Mouse (Mus musculus) adrenal gland, adult 8-10 months (tissue): ENCODE measurements around the gene Fam193a. TPM values are rescaled to one million over a fixed set of nuclear protein-coding genes. Genes with fewer than 3 reads are reported as not detected.

Experiments used
- DNase-seq: peaks from one replicate; pipeline ENCODE4 v3.0.0; 2022
- total RNA-seq, 4 experiments: library from RNA; stranded (reverse); gene quantifications; 2 replicates each; pipeline ENCODE4 v1.2.4; 2022

The Fam193a gene
- total RNA-seq, 4 experiments from 2014 or later, result 27.0 to 45.0 (median 33.4) TPM

GRCm38 (mm10) chr5:34523958-34524485, 154.3 kb downstream of the Fam193a start:
- no peak for DNase-seq

GRCm38 (mm10) chr5:34524511-34524910, 154.8 kb downstream of the Fam193a start:
- DNase-seq, result no peak

- DNase-seq, result peak; percentile 92
These were observed 156.1 kb downstream of the Fam193a start, which contains the start of gene Sh3bp2 for GRCm38 (mm10) chr5:34525663-34526476. TSS of gene Sh3bp2 (plus strand) at chr5:34525838.

- no peak for DNase-seq
These were observed 156.7 kb downstream of the Fam193a start for GRCm38 (mm10) chr5:34526477-34526775.

- DNase-seq, result no peak
These were observed 157.6 kb downstream of the Fam193a start for GRCm38 (mm10) chr5:34527352-34527751.

- DNase-seq, result no peak
These were observed 159.0 kb downstream of the Fam193a start for GRCm38 (mm10) chr5:34528724-34529123.

- no peak for DNase-seq
These were observed 160.4 kb downstream of the Fam193a start for GRCm38 (mm10) chr5:34530116-34530515.

- peak; percentile 63 for DNase-seq
These were observed 161.0 kb downstream of the Fam193a start for GRCm38 (mm10) chr5:34530687-34531086.

- no peak for DNase-seq
These were observed 163.3 kb downstream of the Fam193a start for GRCm38 (mm10) chr5:34533066-34533465.

- no peak for DNase-seq
These were observed 164.1 kb downstream of the Fam193a start for GRCm38 (mm10) chr5:34533820-34534219.

GRCm38 (mm10) chr5:34534776-34535581, 165.2 kb downstream of the Fam193a start:
- DNase-seq, result peak; percentile 90

- DNase-seq, result peak; percentile 64
These were observed 166.1 kb downstream of the Fam193a start for GRCm38 (mm10) chr5:34535831-34536230.

Other genes starting within 250 kb of the Fam193a start
- gene Poln, start 200.5 kb upstream of the Fam193a start, total RNA-seq, result 1 to 10 TPM; 2.5 to 7.1 (median 5.3) TPM
- 1 to 10 TPM; 6.5 to 7.8 (median 7.7) TPM for gene Haus3, start 200.4 kb upstream of the Fam193a start, total RNA-seq
- gene Mxd4, start 182.2 kb upstream of the Fam193a start, total RNA-seq, result 100 to 1,000 TPM; 118 to 131 (median 125) TPM
- 1 to 10 TPM in 2 of 4 experiments, under 1 TPM in 2; 0.52 to 2.1 (median 1.1) TPM for gene Zfyve28, start 81.5 kb upstream of the Fam193a start, total RNA-seq
- under 1 TPM in 1 of 4 experiments, not detected in 3; 0.19 TPM for gene Cfap99, start 81.3 kb upstream of the Fam193a start, total RNA-seq
- gene Rnf4, start 33.6 kb upstream of the Fam193a start, total RNA-seq, result 100 to 1,000 TPM in 1 of 4 experiments, 10 to 100 TPM in 3; 87.2 to 105 (median 94.0) TPM
- 10 to 100 TPM; 16.3 to 32.3 (median 24.3) TPM for gene Tnip2, start 144.1 kb downstream of the Fam193a start, total RNA-seq
- 10 to 100 TPM; 11.5 to 23.9 (median 17.8) TPM for gene Sh3bp2, start 155.9 kb downstream of the Fam193a start, total RNA-seq
- gene Add1, start 203.7 kb downstream of the Fam193a start, total RNA-seq, result 100 to 1,000 TPM; 144 to 201 (median 179) TPM